Mouse (Mus musculus) regulatory T cell (primary cell): ENCODE data around the gene Mfsd4b1.

ENCODE experiments used
- in situ Hi-C: fragments of 300-600 bp; cut with MboI, MseI; formaldehyde crosslinking; loops from one replicate; pipeline ENCODE4 v1.15.1; 2025; ENCODE audit warnings: high pct_unique_total_duplicates

The Mfsd4b1 gene

DNA sequence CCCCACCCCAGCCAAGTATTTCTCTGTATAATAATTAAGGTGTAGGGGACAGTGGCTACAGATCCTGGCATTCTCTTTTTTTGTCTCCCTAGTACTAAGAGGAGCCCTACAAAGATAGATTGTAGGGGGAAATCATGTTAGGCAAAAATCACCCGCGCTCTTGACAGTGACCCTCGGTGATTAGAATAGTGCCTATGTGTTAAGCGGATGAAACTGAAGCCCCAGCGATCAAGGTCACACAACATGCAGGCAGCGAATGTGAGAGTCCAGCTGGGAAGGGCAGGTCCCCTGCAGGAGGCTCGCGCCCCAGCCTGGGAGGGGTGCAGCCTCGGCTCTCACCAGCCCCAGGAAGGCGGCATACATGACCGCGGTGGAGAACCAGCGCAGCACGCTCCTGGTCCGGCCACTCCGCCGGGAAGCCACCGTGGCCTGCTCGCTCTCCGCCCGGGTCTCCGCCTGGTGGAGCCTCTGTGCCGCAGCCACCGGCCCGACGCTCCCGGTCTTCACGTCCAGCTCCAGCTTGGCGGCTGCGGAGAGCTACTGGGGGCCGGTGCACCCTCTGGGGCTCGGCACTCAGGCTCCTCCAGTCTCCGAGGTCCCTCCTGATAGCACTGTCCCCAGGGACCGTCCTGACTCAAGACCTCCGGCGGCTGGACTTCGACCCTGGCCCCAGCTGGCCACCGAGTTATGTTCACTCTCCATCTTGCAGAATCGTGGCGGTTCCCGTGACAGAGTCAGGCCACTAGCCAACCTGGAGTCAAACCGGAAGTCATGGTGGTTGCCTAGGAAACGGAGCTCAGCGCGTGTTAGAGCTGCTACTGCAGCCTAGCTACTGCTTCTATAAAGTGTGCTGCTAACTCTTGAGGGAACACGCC is at the start of gene Mfsd4b1:
Gene Mfsd4b1 (minus strand): TSS at position 715 of the 875 bp plus-strand sequence.
- in situ Hi-C loops: no loop called here

- in situ Hi-C loops: no loop called here
Observed at GRCm38 (mm10) chr10:40073608-40074007, 48.5 kb upstream of the Mfsd4b1 start.

DNA sequence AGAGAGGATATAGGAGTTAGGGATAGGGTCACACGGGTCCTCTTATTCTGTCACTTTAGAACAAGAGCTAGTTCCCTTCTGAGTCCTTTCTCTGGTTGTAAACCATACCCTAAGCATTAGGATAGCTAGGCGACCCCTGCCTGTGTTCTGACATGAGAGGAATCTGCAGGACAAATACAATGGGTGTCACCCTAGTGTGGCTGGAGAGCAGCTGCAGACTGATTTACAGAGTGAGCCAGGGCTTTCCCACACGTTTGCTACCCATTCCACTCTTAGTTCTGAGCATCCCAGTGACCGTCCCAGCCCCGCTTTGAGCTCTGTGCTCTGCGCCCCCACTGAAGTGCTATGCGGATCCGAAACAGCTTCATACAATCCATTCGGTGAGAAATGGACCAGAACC is 45.6 kb upstream of the Mfsd4b1 start:
- in situ Hi-C loops: no loop called here

- in situ Hi-C loops: no loop called here
Observed at GRCm38 (mm10) chr10:40069270-40069669, 44.2 kb upstream of the Mfsd4b1 start.

- in situ Hi-C loops: no loop called here
Observed at GRCm38 (mm10) chr10:40068595-40068994, 43.5 kb upstream of the Mfsd4b1 start.

GRCm38 (mm10) chr10:40067529-40067928 is 42.5 kb upstream of the Mfsd4b1 start:
- in situ Hi-C loops: no loop called here

DNA sequence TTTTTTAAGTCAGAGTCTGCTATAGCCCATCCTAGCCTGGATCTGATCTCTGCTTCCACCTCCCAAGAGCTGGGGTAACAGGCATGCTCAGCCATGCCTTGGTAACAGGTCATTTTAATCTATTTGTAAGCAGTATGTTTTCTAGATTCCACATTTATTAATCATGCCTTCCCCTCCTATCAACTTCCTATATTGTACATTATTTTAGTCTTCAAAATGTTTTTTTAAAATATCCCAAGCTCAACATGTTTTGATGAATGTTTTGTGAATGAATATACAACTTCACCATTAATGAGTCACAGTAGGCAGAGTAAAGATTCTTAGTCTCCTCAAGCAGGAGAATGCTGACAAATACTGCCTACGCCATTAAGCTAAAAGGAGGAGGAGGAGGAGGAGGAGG is 42.0 kb upstream of the Mfsd4b1 start:
- in situ Hi-C loops: no loop called here

- in situ Hi-C loops: no loop called here
Observed at GRCm38 (mm10) chr10:40065357-40065756, 40.3 kb upstream of the Mfsd4b1 start.

GRCm38 (mm10) chr10:40063291-40063890 is 38.3 kb upstream of the Mfsd4b1 start:
- in situ Hi-C loops: loop anchor here (5.0 kb wide), 1 partner anchor 74 kb away; no protein-coding TSS in a partner anchor

- in situ Hi-C loops: loop anchor here (5.0 kb wide), 1 partner anchor 74 kb away; no protein-coding TSS in a partner anchor
Observed at GRCm38 (mm10) chr10:40062812-40063211, 37.7 kb upstream of the Mfsd4b1 start.

GRCm38 (mm10) chr10:40061926-40062325 is 36.9 kb upstream of the Mfsd4b1 start:
- in situ Hi-C loops: loop anchor here (5.0 kb wide), 1 partner anchor 75 kb away; no protein-coding TSS in a partner anchor

GRCm38 (mm10) chr10:40058786-40059120 is 33.7 kb upstream of the Mfsd4b1 start:
- in situ Hi-C loops: no loop called here

GRCm38 (mm10) chr10:40058062-40058785 is 33.2 kb upstream of the Mfsd4b1 start:
- in situ Hi-C loops: no loop called here

DNA sequence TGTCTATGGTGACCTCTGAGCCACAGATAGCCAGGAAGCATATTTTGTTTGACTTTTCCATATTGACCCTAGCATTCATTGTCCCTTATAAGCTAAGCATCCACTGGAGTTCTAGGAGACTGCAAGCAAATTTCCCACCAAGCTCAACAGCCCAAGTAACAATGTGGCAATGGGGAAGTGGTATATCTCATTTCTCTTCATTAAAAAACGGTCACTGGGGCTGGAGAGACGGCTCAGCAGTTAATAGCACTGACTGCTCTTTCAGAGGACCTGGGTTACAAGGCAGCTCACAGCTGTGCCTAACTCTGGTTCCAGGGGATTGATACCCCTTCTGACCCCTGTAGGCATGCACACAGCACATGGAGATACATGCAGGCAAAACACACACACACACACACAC is 32.5 kb upstream of the Mfsd4b1 start:
- in situ Hi-C loops: no loop called here

- in situ Hi-C loops: loop anchor here (5.0 kb wide), 1 partner anchor 158 kb away; no protein-coding TSS in a partner anchor
Observed at GRCm38 (mm10) chr10:40054455-40054854, 29.4 kb upstream of the Mfsd4b1 start.

GRCm38 (mm10) chr10:40053896-40054295 is 28.8 kb upstream of the Mfsd4b1 start:
- in situ Hi-C loops: loop anchor here (5.0 kb wide), 1 partner anchor 158 kb away; no protein-coding TSS in a partner anchor

DNA sequence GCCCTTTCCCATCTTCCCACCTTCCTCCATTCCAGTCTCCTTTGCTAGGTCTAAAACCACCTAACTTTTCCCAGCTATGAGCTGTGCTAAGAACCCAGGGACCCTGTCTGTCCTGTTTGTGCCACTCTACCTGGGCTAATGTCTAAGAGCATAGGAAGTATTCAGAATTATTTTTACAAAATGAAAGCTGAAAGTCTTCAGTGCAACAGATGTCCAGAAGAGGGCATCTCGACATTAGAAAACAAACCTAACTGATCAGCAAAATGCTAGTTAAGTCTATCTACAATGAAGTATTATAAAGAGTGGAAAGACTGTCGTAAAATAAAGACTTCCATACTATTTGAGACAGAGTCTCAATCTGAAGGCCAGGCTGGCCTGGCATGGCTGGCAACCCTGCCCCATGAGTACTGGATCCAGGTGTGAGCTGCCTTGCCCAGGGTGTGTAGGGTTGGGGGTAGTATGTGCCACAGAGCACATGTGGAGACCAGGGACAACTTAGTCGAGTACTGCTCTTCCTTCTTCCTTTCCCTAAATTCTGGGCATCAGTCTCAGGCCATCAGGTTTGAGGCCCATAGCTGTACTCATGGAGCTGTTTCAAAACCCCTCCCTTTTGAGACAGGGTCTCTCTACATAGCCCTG is 28.3 kb upstream of the Mfsd4b1 start:
- in situ Hi-C loops: loop anchor here (5.0 kb wide), 1 partner anchor 159 kb away; no protein-coding TSS in a partner anchor

- in situ Hi-C loops: loop anchor here (5.0 kb wide), 1 partner anchor 160 kb away; no protein-coding TSS in a partner anchor
Observed at GRCm38 (mm10) chr10:40051997-40052396, 26.9 kb upstream of the Mfsd4b1 start.

DNA sequence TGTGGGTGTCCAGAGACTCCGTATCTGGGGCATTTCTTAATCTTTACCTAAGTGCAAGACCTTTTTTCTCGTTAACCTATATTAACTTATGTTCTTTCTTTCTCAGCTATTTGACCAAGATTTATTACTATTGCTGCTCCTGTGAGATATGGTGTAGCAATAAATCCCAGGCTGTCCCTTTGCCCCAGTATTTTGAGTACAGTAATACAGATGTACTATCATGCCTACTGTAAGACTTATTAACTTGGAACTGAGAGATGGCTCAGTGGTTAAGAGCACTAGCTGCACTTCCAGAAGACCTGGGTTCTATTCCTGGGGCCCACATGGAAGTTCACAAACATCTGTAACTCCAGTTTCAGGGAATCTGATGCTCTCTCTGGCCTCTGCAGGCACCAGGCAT is 25.7 kb upstream of the Mfsd4b1 start:
- in situ Hi-C loops: loop anchor here (5.0 kb wide), 1 partner anchor 162 kb away; no protein-coding TSS in a partner anchor

GRCm38 (mm10) chr10:40041339-40041738 is 16.3 kb upstream of the Mfsd4b1 start:
- in situ Hi-C loops: no loop called here
